Mouse (Mus musculus): ENCODE results near the gene Cant1. TPM values are rescaled to one million over a fixed set of nuclear protein-coding genes. Genes with fewer than 3 reads are reported as not detected.
"Not testable (repeated sequence)": the region's sequence is repeated elsewhere in the genome, so short reads cannot be mapped to it uniquely, and the experiment has no call there.

Cant1 gene
- total RNA-seq, 2 experiments from 2014 or later, result 17.9 to 20.9 TPM

- DNase-seq, result no peak
- intact Hi-C loops (cut with DNase I), result loop anchor here (10.0 kb wide), 1 partner anchor 325 kb away; no protein-coding TSS in a partner anchor
Measured at GRCm38 (mm10) chr11:118409106-118410072, 9.5 kb downstream of the Cant1 start.

GRCm38 (mm10) chr11:118408051-118408740 is 10.7 kb downstream of the Cant1 start:
- no peak for DNase-seq
- intact Hi-C loops (cut with DNase I), result loop anchor here (10.0 kb wide), 1 partner anchor 323 kb away; no protein-coding TSS in a partner anchor

GRCm38 (mm10) chr11:118407318-118407910 is 11.5 kb downstream of the Cant1 start:
- intact Hi-C loops (cut with DNase I), result loop anchor here (10.0 kb wide), 1 partner anchor 323 kb away; no protein-coding TSS in a partner anchor
- peak; percentile 64 to 75 for DNase-seq

- DNase-seq, result peak in 1 of 2 experiments; percentile 1
- intact Hi-C loops (cut with DNase I), result loop anchor here (10.0 kb wide), 1 partner anchor 322 kb away; no protein-coding TSS in a partner anchor
Measured at GRCm38 (mm10) chr11:118406521-118406920, 12.4 kb downstream of the Cant1 start.

- DNase-seq, result peak in 1 of 2 experiments; percentile 0
- intact Hi-C loops (cut with DNase I), result loop anchor here (10.0 kb wide), 1 partner anchor 321 kb away; no protein-coding TSS in a partner anchor
Measured at GRCm38 (mm10) chr11:118405311-118405710, 13.6 kb downstream of the Cant1 start.

- DNase-seq, result no peak
- intact Hi-C loops (cut with DNase I), result loop anchor here (10.0 kb wide), 1 partner anchor 319 kb away; no protein-coding TSS in a partner anchor
Measured at GRCm38 (mm10) chr11:118403951-118404899, 14.7 kb downstream of the Cant1 start.

GRCm38 (mm10) chr11:118403183-118403582 is 15.7 kb downstream of the Cant1 start:
- peak in 1 of 2 experiments; percentile 1 for DNase-seq
- intact Hi-C loops (cut with DNase I), result loop anchor here (10.0 kb wide), 1 partner anchor 318 kb away; no protein-coding TSS in a partner anchor

- intact Hi-C loops (cut with DNase I), result loop anchor here (10.0 kb wide), 1 partner anchor 317 kb away; no protein-coding TSS in a partner anchor
- DNase-seq, result peak; percentile 50 to 70
Measured at GRCm38 (mm10) chr11:118401760-118402280, 17.1 kb downstream of the Cant1 start, which contains the start of gene Lgals3bp. TSS of gene Lgals3bp (minus strand) at chr11:118402092.

GRCm38 (mm10) chr11:118401195-118401594 is 17.7 kb downstream of the Cant1 start:
- DNase-seq, result no peak
- intact Hi-C loops (cut with DNase I), result loop anchor here (10.0 kb wide), 1 partner anchor 316 kb away; no protein-coding TSS in a partner anchor

GRCm38 (mm10) chr11:118400566-118400936 is 18.3 kb downstream of the Cant1 start:
- intact Hi-C loops (cut with DNase I), result loop anchor here (10.0 kb wide), 1 partner anchor 316 kb away; no protein-coding TSS in a partner anchor

GRCm38 (mm10) chr11:118399891-118400565 is 18.9 kb downstream of the Cant1 start:
- DNase-seq, result peak in 1 of 2 experiments; percentile 10
- intact Hi-C loops (cut with DNase I), result loop anchor here (10.0 kb wide), 1 partner anchor 315 kb away; no protein-coding TSS in a partner anchor

More at GRCm38 (mm10) chr11:118400566-118400936, 18.3 kb downstream of the Cant1 start:
- DNase-seq, result peak in 1 of 2 experiments; percentile 57

GRCm38 (mm10) chr11:118397806-118398530 is 20.9 kb downstream of the Cant1 start:
- DNase-seq, result peak in 1 of 2 experiments; percentile 1
- intact Hi-C loops (cut with DNase I), result no loop called here

- peak in 1 of 2 experiments; percentile 0 for DNase-seq
- intact Hi-C loops (cut with DNase I), result no loop called here
Measured at GRCm38 (mm10) chr11:118394538-118394937, 24.3 kb downstream of the Cant1 start.

- intact Hi-C loops (cut with DNase I), result no loop called here
Measured at GRCm38 (mm10) chr11:118393991-118394390, 24.9 kb downstream of the Cant1 start.

GRCm38 (mm10) chr11:118387816-118388215 is 31.1 kb downstream of the Cant1 start:
- intact Hi-C loops (cut with DNase I); DNase-seq: not testable (repeated sequence)

More at GRCm38 (mm10) chr11:118393991-118394390, 24.9 kb downstream of the Cant1 start:
- no peak for DNase-seq

- DNase-seq, result peak; percentile 91 to 94
- intact Hi-C loops (cut with DNase I), result loop anchor here (1.0 to 5.0 kb wide), 2 partner anchors 62 to 297 kb away; no protein-coding TSS in a partner anchor
Measured at GRCm38 (mm10) chr11:118379251-118380009, 39.5 kb downstream of the Cant1 start.

Measured in heart, postnatal 14 days (tissue).